Mouse (Mus musculus) adrenal gland, postnatal 14 days (tissue): ENCODE data around the gene Rhbdf2. TPM values are rescaled to one million over a fixed set of nuclear protein-coding genes. Genes with fewer than 3 reads are reported as not detected.
A peak's percentile ranks its signal among the peaks of the same experiment; 100 is the strongest.

Experiments
- DNase-seq: peaks from one replicate; pipeline ENCODE4 v3.0.0; 2021; ENCODE audit warnings: mixed read lengths
- total RNA-seq: library from RNA; stranded (reverse); gene quantifications from 2 replicates; pipeline ENCODE4 v1.2.3, GENCODE M21; 2021

The Rhbdf2 gene
- total RNA-seq, 1 experiment from 2014 or later, result 11.2 TPM

GRCm38 (mm10) chr11:116659027-116659621 lies 32.3 kb upstream of the Rhbdf2 start:
- no peak for DNase-seq

- no peak for DNase-seq
These were observed 31.4 kb upstream of the Rhbdf2 start for GRCm38 (mm10) chr11:116658238-116658637.

DNA sequence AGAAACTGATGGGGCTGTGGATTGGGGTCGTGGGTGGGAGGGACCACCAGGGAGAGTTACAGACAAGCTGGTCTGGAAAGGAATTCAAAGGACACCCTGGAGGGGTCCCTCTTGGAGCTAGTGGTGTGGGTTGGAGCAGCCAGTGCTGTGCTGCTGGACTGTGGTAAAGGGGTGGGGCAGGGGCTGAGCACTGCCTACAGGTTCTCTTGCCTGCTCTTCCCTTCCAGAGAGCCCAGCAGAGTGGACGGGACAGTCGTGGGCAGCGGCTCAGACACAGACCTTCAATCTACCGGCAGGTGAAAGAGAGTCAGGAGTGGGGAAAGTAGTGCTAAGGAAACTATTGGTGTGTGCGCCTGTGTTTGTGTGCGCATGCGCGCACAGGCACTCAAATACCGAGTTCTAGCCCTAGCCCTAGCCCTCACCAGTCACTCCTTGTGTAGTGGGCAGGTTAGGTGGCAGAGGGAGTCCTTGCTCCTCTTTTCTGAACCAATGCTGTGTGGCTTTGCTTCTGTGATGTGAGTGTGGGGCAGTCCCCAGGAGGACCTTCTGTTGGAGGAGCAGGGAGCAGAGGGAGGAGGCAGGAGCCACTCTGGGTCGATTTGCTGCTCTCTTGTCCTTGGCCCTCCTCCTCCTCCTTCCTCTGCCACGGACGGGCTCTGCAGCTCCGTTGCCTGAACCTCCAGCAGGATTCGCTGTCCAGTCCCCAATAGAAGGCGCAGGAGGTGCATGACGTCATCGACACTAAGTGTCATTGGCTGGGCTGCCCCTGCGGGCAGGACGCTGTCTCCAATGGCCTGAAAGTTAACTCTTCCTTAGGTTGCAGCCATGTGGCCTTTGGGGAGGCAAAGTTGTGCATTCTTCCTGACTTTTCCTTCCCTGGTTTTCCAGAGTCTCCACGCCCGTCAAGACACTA lies 30.7 kb upstream of the Rhbdf2 start:
- DNase-seq, result peak; percentile 96

DNA sequence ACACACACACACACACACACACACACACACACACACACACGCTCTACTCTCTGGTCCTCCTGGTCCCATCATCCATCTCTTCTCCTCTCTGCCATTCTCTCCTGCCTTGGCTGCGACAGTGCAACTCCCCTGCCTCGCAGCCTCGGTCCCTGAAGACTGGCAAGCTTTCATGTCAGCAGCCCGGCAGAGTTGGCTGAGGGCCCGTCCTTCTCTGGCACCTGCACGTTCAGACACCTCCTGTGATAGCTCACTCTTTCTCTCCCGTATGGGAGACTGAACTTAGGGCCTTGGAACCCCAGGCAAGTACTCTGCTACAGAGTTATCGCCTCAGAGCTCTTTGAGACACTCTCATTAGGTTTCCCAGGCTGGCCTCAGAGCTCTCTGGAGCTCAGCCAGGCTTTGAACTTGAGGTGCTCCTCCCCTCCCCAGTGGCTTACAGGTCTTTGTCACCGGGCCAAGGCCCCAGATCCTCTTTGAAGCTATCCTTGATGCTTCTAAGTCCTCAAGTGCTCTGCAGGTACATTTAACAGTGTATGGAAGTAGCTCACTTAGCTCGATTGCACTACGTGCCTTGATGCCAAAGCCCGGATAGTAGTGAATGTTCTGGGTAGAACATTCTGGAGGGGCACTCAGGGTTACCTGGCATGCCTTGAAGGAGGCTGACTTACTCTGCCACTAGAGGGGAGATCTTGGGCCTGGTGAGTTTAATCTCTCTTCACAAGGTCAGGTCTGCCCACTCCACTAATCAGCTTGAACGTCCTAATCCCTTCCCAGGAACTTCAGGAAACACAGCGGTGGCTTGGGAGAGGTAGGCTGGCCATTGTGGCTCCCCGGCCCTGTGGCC lies 29.8 kb upstream of the Rhbdf2 start:
- peak; percentile 78 for DNase-seq

GRCm38 (mm10) chr11:116654255-116654821 lies 27.5 kb upstream of the Rhbdf2 start, which contains the start of gene Cygb:
TSS of gene Cygb (minus strand) at chr11:116654313.
- DNase-seq, result peak; percentile 55

- DNase-seq, result peak; percentile 72
These were observed 26.9 kb upstream of the Rhbdf2 start for GRCm38 (mm10) chr11:116653709-116654221.

DNA sequence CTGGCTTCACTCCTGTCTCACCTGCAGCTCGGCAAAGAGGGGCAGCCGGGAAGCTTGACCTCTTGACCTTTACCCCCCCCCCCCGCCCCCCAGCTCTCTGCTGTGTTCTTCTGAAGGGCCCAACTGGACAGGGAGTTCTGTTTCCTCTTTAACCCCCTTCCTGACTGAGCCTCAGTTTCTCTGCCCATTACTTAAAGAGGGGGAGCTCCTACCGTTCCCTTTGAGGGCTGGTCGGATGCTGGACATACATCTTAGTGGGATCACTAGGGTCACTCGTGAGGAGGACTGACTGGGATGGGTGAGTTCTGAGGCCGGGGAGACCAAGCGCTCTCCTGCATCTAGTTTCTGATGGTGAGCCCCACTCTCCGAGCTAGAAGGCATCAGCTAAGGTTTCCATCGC lies 26.4 kb upstream of the Rhbdf2 start, which contains the start of gene Prcd:
Gene Prcd, plus strand, starts transcription at position 301 of the 400 bp plus-strand sequence.
- no peak for DNase-seq

DNA sequence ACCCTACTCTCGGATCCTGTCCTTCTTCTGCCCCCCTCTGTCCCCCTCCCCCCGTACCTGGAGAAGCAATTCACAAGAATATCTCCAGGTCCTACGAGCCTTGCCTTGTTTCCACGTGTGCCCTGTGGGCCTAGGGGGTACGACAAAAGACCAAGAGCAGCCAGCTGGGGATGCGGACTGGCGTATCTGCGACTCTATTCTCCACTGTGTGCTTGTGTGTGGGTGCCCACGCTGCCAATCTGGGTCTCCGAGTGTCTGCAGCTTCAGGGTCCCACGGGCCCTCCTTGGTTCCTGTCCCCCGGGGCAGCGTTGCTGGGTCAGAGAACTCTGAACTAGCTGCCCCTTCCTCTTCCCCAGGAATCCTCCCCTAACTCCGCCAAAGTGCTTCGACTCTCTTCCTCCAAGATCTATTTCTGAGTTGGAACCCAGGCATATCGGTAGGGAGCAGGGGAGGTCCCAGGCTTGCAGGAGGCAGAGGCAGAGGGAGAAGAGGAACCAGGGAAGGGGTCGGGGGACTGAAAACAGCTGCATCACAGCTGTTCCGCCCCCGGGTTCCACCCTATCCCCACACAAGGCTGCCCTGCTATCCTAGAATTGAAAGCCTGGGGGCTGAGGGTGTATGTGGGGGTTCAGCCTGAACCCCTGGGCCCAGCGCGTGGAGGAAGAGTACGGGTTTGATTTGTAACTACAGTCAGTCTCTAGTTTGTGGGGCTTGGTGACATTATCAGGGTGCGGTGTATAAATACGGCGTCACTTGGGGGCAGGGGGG lies 25.7 kb upstream of the Rhbdf2 start:
- no peak for DNase-seq

GRCm38 (mm10) chr11:116651339-116651738 lies 24.5 kb upstream of the Rhbdf2 start:
- no peak for DNase-seq

GRCm38 (mm10) chr11:116650811-116651210 lies 24.0 kb upstream of the Rhbdf2 start:
- no peak for DNase-seq

DNA sequence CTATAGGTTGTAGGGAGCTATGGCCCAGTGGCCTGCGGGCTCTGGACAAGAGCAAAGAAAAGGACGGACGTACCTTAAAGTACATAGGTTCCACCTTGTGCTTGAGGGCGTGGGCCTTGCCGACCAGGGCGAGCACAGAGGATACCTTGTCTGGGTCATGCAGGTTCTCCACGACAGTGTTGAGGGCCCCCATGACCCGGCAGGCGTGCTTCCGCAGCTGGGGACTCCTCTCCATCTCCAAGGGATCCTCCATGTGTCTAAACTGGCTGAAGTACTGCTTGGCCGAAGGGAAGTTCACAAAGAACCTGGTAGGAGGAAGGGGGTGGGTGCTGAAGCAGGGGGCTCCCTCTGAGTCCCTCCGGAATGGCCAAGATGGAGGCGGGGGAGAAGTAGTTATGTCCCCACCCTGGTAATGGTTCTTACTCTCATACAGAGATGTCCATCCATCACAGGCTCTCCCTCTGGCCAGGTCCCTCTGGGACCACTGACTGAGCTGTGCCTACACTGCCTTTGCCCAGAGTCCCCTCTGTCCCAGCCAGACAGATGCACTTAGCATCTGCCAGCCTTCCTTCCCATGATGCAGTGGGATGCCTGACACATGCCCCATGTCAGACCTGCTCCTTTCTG lies 23.0 kb upstream of the Rhbdf2 start:
- DNase-seq, result no peak

- no peak for DNase-seq
These were observed 22.2 kb upstream of the Rhbdf2 start for GRCm38 (mm10) chr11:116648976-116649375.

DNA sequence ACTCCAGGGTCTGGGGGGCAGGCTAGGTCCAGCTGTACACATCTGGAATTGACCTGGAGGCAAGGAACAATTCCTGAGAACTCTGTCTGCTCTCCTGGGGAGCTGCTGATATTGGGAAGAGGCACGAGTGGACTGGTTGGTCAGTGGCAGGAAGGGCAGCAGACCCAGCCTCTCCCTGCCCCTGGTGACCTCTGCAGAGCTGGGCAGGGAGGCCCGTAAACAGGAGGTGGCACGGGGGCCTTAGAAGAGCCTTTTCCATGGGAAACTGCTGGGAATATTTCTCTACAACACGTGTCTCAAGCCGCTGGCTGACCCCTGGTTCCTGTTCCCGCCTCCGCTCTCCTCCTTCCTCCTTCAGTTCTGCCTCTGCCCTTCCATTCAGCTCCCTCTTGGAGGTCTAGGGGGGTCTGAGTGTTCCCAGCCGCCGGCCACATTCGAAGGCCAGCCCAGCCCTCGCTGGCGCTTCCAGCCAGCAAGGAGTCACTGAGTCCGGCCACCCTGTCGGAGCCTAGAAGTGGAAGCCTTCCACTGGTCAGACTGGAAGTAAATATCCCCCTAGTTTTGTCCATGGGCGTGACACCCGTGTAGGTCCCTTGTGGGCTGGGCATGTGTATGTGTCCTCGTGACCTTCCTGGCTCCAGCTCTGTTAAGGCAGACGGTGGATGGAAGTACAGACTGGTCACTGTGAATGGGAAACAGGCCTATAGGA lies 21.5 kb upstream of the Rhbdf2 start:
- DNase-seq, result peak; percentile 37

DNA sequence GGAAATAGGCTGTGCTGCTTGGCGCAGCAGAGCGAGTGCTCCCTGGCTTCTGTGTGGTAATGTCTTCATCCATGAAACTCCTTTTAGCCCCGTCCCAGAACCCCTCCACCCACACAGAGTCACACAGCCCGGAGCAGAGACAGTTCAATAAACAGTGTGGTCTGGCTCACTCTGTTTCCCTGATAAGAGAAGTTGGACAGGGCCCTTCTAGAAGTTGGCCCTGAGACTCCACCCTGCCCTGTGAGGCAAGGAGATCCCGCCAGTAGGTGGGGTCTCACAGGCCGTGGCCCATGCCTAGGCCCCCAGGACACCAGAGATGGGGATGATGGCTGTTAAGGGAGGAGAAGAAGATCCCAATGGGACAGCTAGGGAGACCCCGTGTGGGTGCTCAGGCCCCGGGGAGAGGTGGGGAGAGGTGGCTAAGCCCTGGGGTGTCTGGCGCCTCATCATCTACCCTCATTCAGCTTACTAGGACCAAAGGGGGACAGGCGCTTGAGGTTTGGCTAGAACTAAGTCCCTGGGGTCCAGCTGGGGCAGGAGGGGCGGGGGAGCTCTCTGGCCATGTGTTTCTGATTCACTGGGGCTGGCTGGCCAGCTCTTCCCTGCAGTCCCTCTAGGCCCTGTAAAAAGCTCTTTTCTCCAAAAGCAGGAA lies 20.6 kb upstream of the Rhbdf2 start:
- no peak for DNase-seq

- DNase-seq, result no peak
These were observed 20.0 kb upstream of the Rhbdf2 start for GRCm38 (mm10) chr11:116646771-116647170.

DNA sequence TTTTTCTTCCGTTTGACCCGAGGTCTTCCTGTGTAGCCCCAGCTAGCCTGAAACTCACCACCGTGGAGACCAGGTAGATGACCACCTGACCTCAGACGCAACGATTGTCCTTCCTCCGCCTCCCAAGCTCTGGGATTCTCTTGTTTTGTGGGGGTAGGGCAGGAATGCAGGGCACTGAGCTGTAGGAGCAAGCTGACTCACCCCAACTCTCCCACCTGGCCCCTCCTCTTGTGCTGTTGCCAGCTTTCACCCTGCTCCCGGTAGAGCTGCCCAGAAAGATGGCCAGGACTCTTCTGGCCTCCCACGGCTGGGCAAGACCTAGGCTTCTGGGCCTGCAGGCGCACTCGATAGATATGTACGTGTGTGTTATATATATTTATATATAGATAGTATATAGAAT lies 19.3 kb upstream of the Rhbdf2 start:
- DNase-seq, result no peak

DNA sequence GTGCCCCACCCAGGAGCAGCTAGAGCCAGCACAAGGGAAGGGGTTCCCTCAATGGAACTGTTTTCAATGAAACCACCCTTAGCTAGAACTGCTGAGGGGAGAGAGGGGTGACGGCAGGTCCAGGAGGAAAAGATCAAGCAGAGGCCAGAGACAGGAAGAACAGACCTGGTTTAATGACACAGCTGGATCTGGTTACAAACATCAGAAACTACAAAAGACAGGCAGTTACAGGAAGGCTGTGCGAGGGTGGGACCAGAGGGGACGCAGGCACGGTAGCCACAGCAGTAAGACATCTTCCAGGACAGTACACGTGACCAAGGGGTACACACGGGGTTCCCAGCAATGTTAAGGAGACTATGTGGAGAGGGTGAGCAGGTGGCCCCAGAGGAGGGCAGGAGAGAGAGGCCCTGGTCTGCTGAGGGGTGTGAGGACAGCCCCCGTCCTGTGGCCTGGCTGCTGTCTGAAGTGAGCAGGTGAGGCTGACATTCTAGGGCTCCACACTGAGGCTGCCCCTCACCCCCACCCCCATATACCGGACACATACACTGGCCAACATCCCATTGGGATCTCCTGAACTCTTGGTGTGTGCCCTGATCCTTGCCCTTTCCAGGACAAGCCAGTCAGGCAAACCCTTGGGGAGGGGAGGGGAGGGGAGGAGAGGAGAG lies 18.8 kb upstream of the Rhbdf2 start:
- DNase-seq, result no peak

- no peak for DNase-seq
These were observed 17.6 kb upstream of the Rhbdf2 start for GRCm38 (mm10) chr11:116644225-116645112.
